In the genomic region with DNA sequence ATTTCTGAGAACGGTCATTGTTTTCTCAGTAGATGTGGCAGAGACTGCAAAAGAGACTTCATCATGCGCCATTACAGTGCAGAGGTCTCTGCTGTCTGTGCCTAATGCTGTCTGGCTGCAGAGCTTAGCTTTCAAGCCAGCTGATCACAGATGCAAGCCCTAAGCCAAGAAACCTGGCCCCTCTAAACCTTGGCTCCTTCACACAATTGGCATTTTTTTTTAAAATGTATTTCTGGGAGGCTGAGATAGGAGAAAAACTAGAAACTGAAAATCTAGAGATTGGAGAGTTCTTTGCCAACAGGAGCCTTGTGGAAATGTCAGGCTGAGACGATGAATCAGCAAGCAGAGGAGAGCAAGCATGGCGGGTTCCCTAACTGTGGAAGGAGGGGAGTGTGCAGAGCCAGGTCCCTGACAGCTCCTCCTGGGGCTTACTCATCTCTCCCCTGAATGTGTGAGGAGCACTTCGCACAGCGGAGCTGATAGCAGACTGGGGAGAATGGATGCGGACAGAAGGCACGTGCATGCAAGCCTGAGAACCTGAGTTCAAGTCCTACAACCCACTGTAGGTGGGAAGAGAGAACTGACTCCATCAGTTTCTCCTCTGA, we compare ENCODE assay signal across 16 mouse cellular contexts. TPM values are rescaled to one million over a fixed set of nuclear protein-coding genes. Genes with fewer than 3 reads are reported as not detected.
A peak's percentile ranks its signal among the peaks of the same experiment; 100 is the strongest.
DNase-seq lines count a peak whose midpoint lies in the region; ATAC-seq and TF ChIP-seq lines count a peak whose summit lies in the region.
"Had no signal": no experiment of that assay in that cellular context is flagged by ENCODE, and none has a peak within 500 bp of the region (broad histone marks: within the 10 kb centered on the region; RNA-seq: fewer than 3 reads in every experiment).

No protein-coding gene starts in this region.

- H3K4me3 ChIP-seq in left cerebral cortex, adult 2 months = peak overlapping the region; percentile 21
- H3K4me3 ChIP-seq: kidney, embryonic 15.5 days; liver, embryonic 13.5 days; midbrain, embryonic 12.5 days had no signal

- TF ChIP-seq CTCF in left cerebral cortex, adult 2 months (IDR thresholded peaks at IDR 0.05) = no peak

- peak overlapping the region; percentile 76 for H3K27ac ChIP-seq in left cerebral cortex, adult 2 months
- H3K27ac ChIP-seq: kidney, embryonic 15.5 days; liver, embryonic 13.5 days; midbrain, embryonic 12.5 days had no signal

- intact Hi-C loops in left cerebral cortex, postnatal 10 days (cut with DNase I) = no loop called here
- intact Hi-C loops in left cerebral cortex, adult 2 months (cut with DNase I) = no loop called here
- intact Hi-C loops in heart, postnatal 25 days (cut with DNase I) = no loop called here

- no peak for ATAC-seq in cerebellum, adult (ENCODE audit: insufficient number of reproducible peaks, low FRiP score, low TSS enrichment)

- peak; percentile 29 to 49 for DNase-seq in cerebellum, postnatal 10 days
- DNase-seq in left cerebral cortex, adult 18-20 months (ENCODE audit: low spot score in 2 of 2) = peak; percentile 50 to 56
- no peak for DNase-seq in left cerebral cortex, postnatal 10 days (ENCODE audit: extremely low spot score in 1 of 2, low spot score in 2 of 2)
- DNase-seq in left cerebral cortex, adult 2 months (ENCODE audit: extremely low spot score in 1 of 2, low spot score in 2 of 2) = peak in 1 of 2 experiments; percentile 53
- peak; percentile 78 for DNase-seq in telencephalon, adult 2 months (ENCODE audit: low read depth, low spot score)
- no peak for DNase-seq in thymus, postnatal 10 days (ENCODE audit: low spot score in 2 of 2)
- no peak for DNase-seq in heart, postnatal 25 days (ENCODE audit: low spot score)
- DNase-seq: B cell, adult 2 months; embryo, embryonic 11 days; liver, embryonic 13.5 days; lung, postnatal 10 days; thymus, adult 2 months had no signal

RNA-seq across cellular contexts. Expression of a gene that starts 18.1 kb away (rescaled TPM):
- 10 to 100 TPM; 33.7 to 39.3 TPM for total RNA-seq in left cerebral cortex, adult 18-20 months (2021)
- 10 to 100 TPM; 14.6 to 16.6 TPM for total RNA-seq in left cerebral cortex, postnatal 10 days (2021)
- total RNA-seq in left cerebral cortex, adult 2 months (2021) = 10 to 100 TPM; 36.8 to 42.2 TPM
- total RNA-seq in heart, postnatal 25 days (2021) = 1 to 10 TPM in 1 of 2 experiments, under 1 TPM in 1; 0.42 to 1.8 TPM
- total RNA-seq: ES-E14 had no signal

RNA-seq across cellular contexts. Expression of a gene that starts 26.0 kb away (rescaled TPM):
- not detected for total RNA-seq in left cerebral cortex, adult 18-20 months (2021)
- total RNA-seq in left cerebral cortex, postnatal 10 days (2021) = under 1 TPM in 1 of 2 experiments, not detected in 1; 0.28 TPM
- total RNA-seq in left cerebral cortex, adult 2 months (2021) = not detected
- total RNA-seq in heart, postnatal 25 days (2021) = 1 to 10 TPM; 5.3 to 5.4 TPM
- total RNA-seq: ES-E14 had no signal

Comparison
In these comparisons a context has a peak if more than half of its experiments do, and no peak if none do; other contexts are left out.
1. DNase-seq: peak in cerebellum, postnatal 10 days (2 of 2), left cerebral cortex, adult 18-20 months (2 of 2) and telencephalon, adult 2 months (single experiment); none in left cerebral cortex, postnatal 10 days (0 of 2), thymus, postnatal 10 days (0 of 2) and heart, postnatal 25 days (single experiment).
2. RNA of a gene that starts 18.1 kb away (total RNA-seq): 36.8 to 42.2 TPM in left cerebral cortex, adult 2 months, 33.7 to 39.3 TPM in left cerebral cortex, adult 18-20 months and 14.6 to 16.6 TPM in left cerebral cortex, postnatal 10 days; 0.42 to 1.8 TPM in heart, postnatal 25 days; every median in the first group is over 4 times any median in the second.
3. RNA of a gene that starts 26.0 kb away (total RNA-seq): 5.3 to 5.4 TPM in heart, postnatal 25 days; 0.28 TPM in left cerebral cortex, postnatal 10 days, not detected in left cerebral cortex, adult 2 months and not detected in left cerebral cortex, adult 18-20 months; every median in the first group is over 4 times any median in the second.